9 mouse cellular contexts compared by ENCODE assay signal in genomic region chr7:112400175-112400574, GRCm38 (mm10). TPM values are rescaled to one million over a fixed set of nuclear protein-coding genes. Genes with fewer than 3 reads are reported as not detected.
DNase-seq lines count a peak whose midpoint lies in the region; ATAC-seq and TF ChIP-seq lines count a peak whose summit lies in the region.
"Had no signal": no experiment of that assay in that cellular context is flagged by ENCODE, and none has a peak within 500 bp of the region (broad histone marks: within the 10 kb centered on the region; RNA-seq: fewer than 3 reads in every experiment).

No protein-coding gene starts in this region.

- WGBS in heart, embryonic 12.5 days: 46% methylated on average over 6 of the region's 6 CpGs
- 49% methylated on average over 6 of the region's 6 CpGs for WGBS in forebrain, embryonic 12.5 days

- ATAC-seq in heart, embryonic 12.5 days (ENCODE audit: insufficient number of reproducible peaks, low FRiP score): no peak
- peak; percentile 42; the same call in 1 of the 2 replicates for ATAC-seq in forebrain, embryonic 12.5 days (ENCODE audit: low FRiP score)

- no peaks in the 10 kb centered on the region for H3K27me3 ChIP-seq in heart, embryonic 12.5 days (replicated peaks)
- peaks cover 45% of the 10 kb centered on the region for H3K27me3 ChIP-seq in forebrain, embryonic 12.5 days

- no peaks in the 10 kb centered on the region for H3K9me3 ChIP-seq in heart, embryonic 12.5 days (replicated peaks)
- no peaks in the 10 kb centered on the region for H3K9me3 ChIP-seq in forebrain, embryonic 12.5 days
- H3K9me3 ChIP-seq: megakaryocyte, embryonic 14.5 days had no signal

- 0 out of 2 replicates have a peak, but pooled peaks cover 3% of the 10 kb centered on the region for H3K36me3 ChIP-seq in heart, embryonic 12.5 days
- H3K36me3 ChIP-seq in forebrain, embryonic 12.5 days (replicated peaks): no peaks in the 10 kb centered on the region

- no peak overlapping the region for H3K4me3 ChIP-seq in heart, embryonic 12.5 days
- no peak overlapping the region for H3K4me3 ChIP-seq in forebrain, embryonic 12.5 days (replicated peaks)
- H3K4me3 ChIP-seq in layer of hippocampus, adult 2 months: no peak overlapping the region
- H3K4me3 ChIP-seq: megakaryocyte, embryonic 14.5 days had no signal

- H3K9ac ChIP-seq in heart, embryonic 12.5 days: no peak overlapping the region
- H3K9ac ChIP-seq in forebrain, embryonic 12.5 days: no peak overlapping the region

- H3K4me2 ChIP-seq in heart, embryonic 12.5 days: no peak overlapping the region
- no peak overlapping the region for H3K4me2 ChIP-seq in forebrain, embryonic 12.5 days

- H3K27ac ChIP-seq in heart, embryonic 12.5 days (ENCODE audit: poor library complexity, severe bottlenecking): no peak overlapping the region
- peak overlapping the region; percentile 68 for H3K27ac ChIP-seq in forebrain, embryonic 12.5 days
- H3K27ac ChIP-seq in layer of hippocampus, adult 2 months: no peak overlapping the region

- TF ChIP-seq CTCF in layer of hippocampus, adult 2 months (conservative IDR thresholded peaks at IDR 0.05): peak; percentile 98

- DNase-seq in heart, adult 11 months: peak; percentile 93
- DNase-seq in c-Kit-positive CD71-positive TER-119-positive erythroid progenitor cells, embryonic 14.5 days (ENCODE audit: low spot score): peak; percentile 27
- DNase-seq in heart, postnatal 36 days: peak; percentile 77 to 83
- DNase-seq in layer of hippocampus, adult 2 months (ENCODE audit: low spot score in 2 of 2): peak; percentile 69 to 71
- peak; percentile 83 for DNase-seq in lung, postnatal 36 days
- DNase-seq in right cerebral cortex, postnatal 25 days: peak; percentile 44

- intact Hi-C loops in heart, postnatal 36 days (cut with DNase I): loop anchor here (1.0 to 5.0 kb wide), 5 partner anchors 67 to 732 kb away; partner anchors contain the start of gene Tead1

- peaks cover 8% of the 10 kb centered on the region for H3K4me1 ChIP-seq in heart, embryonic 12.5 days (replicated peaks)
- H3K4me1 ChIP-seq in forebrain, embryonic 12.5 days: peaks cover 14% of the 10 kb centered on the region

RNA-seq across cellular contexts. Expression of gene Parva, which starts 27.1 kb away (rescaled TPM):
- 101 and 103 TPM in 2 replicates for polyA plus RNA-seq in heart, embryonic 12.5 days (2016; fragmentation: Nextera tagmentation; extraction: Ambion mirVana)
- polyA plus RNA-seq in forebrain, embryonic 12.5 days (2016; fragmentation: Nextera tagmentation; extraction: Ambion mirVana): 51.9 and 54.6 TPM in 2 replicates
- 10 to 100 TPM; 55.3 to 56.4 TPM for total RNA-seq in heart, postnatal 36 days (2021)
- total RNA-seq in layer of hippocampus, adult 2 months (2021): 10 to 100 TPM; 47.6 to 49.1 TPM

Comparison
In these comparisons a context has a peak if more than half of its experiments do, and no peak if none do; other contexts are left out.
1. DNase-seq: peak in every context shown above with its lines; median percentile 93 in heart, adult 11 months; 83 in lung, postnatal 36 days; 80 in heart, postnatal 36 days; 70 in layer of hippocampus, adult 2 months; 44 in right cerebral cortex, postnatal 25 days; 27 in c-Kit-positive CD71-positive TER-119-positive erythroid progenitor cells, embryonic 14.5 days.